Mouse (Mus musculus) midbrain, embryonic 14.5 days (tissue): ENCODE results near the gene Armc6. TPM values are rescaled to one million over a fixed set of nuclear protein-coding genes. Genes with fewer than 3 reads are reported as not detected.

ENCODE experiments used
- ATAC-seq: fragments of 200-750 bp; cut with Nextera tagmentation; 2 replicates; pipeline ENCODE4 v1.8.0; 2017; ENCODE audit warnings: moderate number of reproducible peaks, moderate library complexity; ENCODE audit not compliant: low FRiP score, low TSS enrichment
- DNase-seq: peaks from one replicate; pipeline ENCODE4 v3.0.0-alpha.2; 2015
- H3K27ac ChIP-seq: fragments of 300-500 bp; sonication (generic); replicated peaks from 2 replicates; pipeline ENCODE4 v1.5.1; 2014; ENCODE audit warnings: mild to moderate bottlenecking, low read depth, low read length, moderate library complexity
- H3K27me3 ChIP-seq: fragments of 300-500 bp; sonication (generic); 2 replicates; pipeline ENCODE4 v1.6.1; 2014; ENCODE audit warnings: low read length, control low read depth, mixed read lengths; ENCODE audit not compliant: control insufficient read depth, insufficient read depth
- H3K36me3 ChIP-seq: fragments of 300-500 bp; sonication (generic); 2 replicates; pipeline ENCODE4 v1.6.1; 2014; ENCODE audit warnings: low read length, control low read depth; ENCODE audit not compliant: control insufficient read depth, insufficient read depth
- H3K4me1 ChIP-seq: fragments of 300-500 bp; sonication (generic); 2 replicates; pipeline ENCODE4 v1.6.1; 2014; ENCODE audit warnings: mild to moderate bottlenecking, antibody characterized with exemption, low read length, control low read depth; ENCODE audit not compliant: control insufficient read depth, insufficient read depth
- H3K4me2 ChIP-seq: fragments of 300-500 bp; sonication (generic); 2 replicates; pipeline ENCODE4 v1.6.1; 2014; ENCODE audit warnings: mild to moderate bottlenecking, low read length, moderate library complexity
- H3K4me3 ChIP-seq: fragments of 300-500 bp; sonication (generic); replicated peaks from 2 replicates; pipeline ENCODE4 v1.5.1; 2014; ENCODE audit warnings: low read depth, low read length
- H3K9ac ChIP-seq: fragments of 300-500 bp; sonication (generic); replicated peaks from 2 replicates; pipeline ENCODE4 v1.6.1; 2014; ENCODE audit warnings: mild to moderate bottlenecking, low read length, moderate library complexity
- H3K9me3 ChIP-seq: fragments of 300-500 bp; sonication (generic); 2 replicates; pipeline ENCODE4 v1.6.1; 2016; ENCODE audit warnings: low read length, control low read depth, mixed read lengths; ENCODE audit not compliant: control insufficient read depth
- WGBS: fragments of 180-500 bp; shearing (Covaris S2); extraction: QIAGEN DNeasy Blood & Tissue Kit; methylation state at CpG from one replicate; pipeline ENCODE4 v1.1.7; 2014; 5-methylcytosine and 5-hydroxymethylcytosine counted together
- polyA plus RNA-seq: library from polyadenylated mRNA; unstranded; fragments of >200 nt; fragmentation: Nextera tagmentation; extraction: Ambion mirVana; gene quantifications from 2 replicates; pipeline ENCODE4 v1.2.1, GENCODE M21; 2014

Armc6 gene
- polyA plus RNA-seq, 1 experiment from 2014 or later: 82.5 TPM

- peak; percentile 19 for DNase-seq
- Histone ChIP-seq H3K27me3 (no peaks in the 10 kb centered on the region), H3K9ac (no peak overlapping the region), H3K4me2 (no peak overlapping the region), H3K36me3 (peaks cover 53% of the 10 kb centered on the region), H3K27ac (no peak overlapping the region), H3K9me3 (no peaks in the 10 kb centered on the region), H3K4me1 (no peaks in the 10 kb centered on the region), H3K4me3 (no peak overlapping the region)
- no peak for ATAC-seq
- WGBS: 98% methylated on average over 4 of the region's 4 CpGs
Observed at GRCm38 (mm10) chr8:70179082-70179481, 55.2 kb downstream of the Armc6 start.

GRCm38 (mm10) chr8:70178231-70178630, 56.0 kb downstream of the Armc6 start:
- Histone ChIP-seq H3K9me3 (no peaks in the 10 kb centered on the region), H3K4me3 (no peak overlapping the region), H3K27ac (no peak overlapping the region), H3K4me1 (no peaks in the 10 kb centered on the region), H3K9ac (no peak overlapping the region), H3K4me2 (no peak overlapping the region), H3K36me3 (peaks cover 47% of the 10 kb centered on the region), H3K27me3 (no peaks in the 10 kb centered on the region)
- no peak for ATAC-seq
- no peak for DNase-seq
- 88% methylated on average over 2 of the region's 2 CpGs for WGBS

DNA sequence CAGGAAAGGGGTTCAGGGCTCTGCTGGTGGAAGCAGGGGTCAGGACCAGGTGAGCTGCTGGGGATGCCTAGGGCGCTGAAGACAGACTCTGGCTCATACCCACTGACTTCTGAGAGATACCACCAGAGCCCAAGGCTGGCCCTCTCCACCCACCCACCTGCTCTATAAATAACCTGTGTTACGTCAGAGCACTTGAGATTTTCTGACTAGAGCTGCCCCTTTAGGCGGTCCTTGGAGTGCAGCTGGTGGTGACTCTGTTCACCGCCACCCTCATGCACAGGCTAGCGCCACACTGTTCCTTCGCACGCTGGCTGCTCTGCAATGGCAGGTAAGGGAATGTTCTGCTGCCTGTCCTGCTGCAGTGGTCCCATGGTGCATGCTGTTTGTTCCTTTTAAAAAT, 60.2 kb downstream of the Armc6 start:
- no peak overlapping the region for H3K4me3 ChIP-seq
- H3K9ac ChIP-seq: no peak overlapping the region
- 92% methylated on average over 7 of the region's 7 CpGs for WGBS
- no peak overlapping the region for H3K27ac ChIP-seq
- peaks cover 8% of the 10 kb centered on the region; the same call in 1 of the 2 replicates for H3K4me1 ChIP-seq
- H3K9me3 ChIP-seq: no peaks in the 10 kb centered on the region
- peaks cover 21% of the 10 kb centered on the region for H3K36me3 ChIP-seq
- DNase-seq (no peak), ATAC-seq (no peak)
- no peak overlapping the region for H3K4me2 ChIP-seq
- H3K27me3 ChIP-seq: no peaks in the 10 kb centered on the region

- no peak overlapping the region for H3K9ac ChIP-seq
- no peaks in the 10 kb centered on the region for H3K27me3 ChIP-seq
- H3K9me3 ChIP-seq: no peaks in the 10 kb centered on the region
- peaks cover 8% of the 10 kb centered on the region; the same call in 1 of the 2 replicates for H3K4me1 ChIP-seq
- no peak overlapping the region for H3K4me3 ChIP-seq
- H3K36me3 ChIP-seq: peaks cover 14% of the 10 kb centered on the region
- WGBS: 90% methylated on average over 5 of the region's 5 CpGs
- H3K4me2 ChIP-seq: peak overlapping the region; percentile 64; the same call in 1 of the 2 replicates
- DNase-seq (no peak), ATAC-seq (no peak)
- H3K27ac ChIP-seq: no peak overlapping the region
Observed at GRCm38 (mm10) chr8:70173320-70173719, 60.9 kb downstream of the Armc6 start.

- peak within 1 kb of the TSS; percentile 78 for H3K9ac ChIP-seq
- DNase-seq: peak; percentile 95
- ATAC-seq: peak; percentile 93
- H3K4me2 ChIP-seq: peak within 1 kb of the TSS; percentile 64
- H3K27ac ChIP-seq: no peak within 1 kb of the TSS
- H3K27me3 ChIP-seq: no peaks in the 10 kb centered on the region
- H3K4me1 ChIP-seq: peaks cover 8% of the 10 kb centered on the region; the same call in 1 of the 2 replicates
- WGBS: 2% methylated on average over 27 of the region's 27 CpGs
- H3K36me3 ChIP-seq: peaks cover 6% of the 10 kb centered on the region
- H3K9me3 ChIP-seq: no peaks in the 10 kb centered on the region
- peak within 1 kb of the TSS; percentile 63 for H3K4me3 ChIP-seq
Observed at GRCm38 (mm10) chr8:70172043-70172681, 62.1 kb downstream of the Armc6 start, which contains the start of gene Tmem161a. Tmem161a (plus strand) TSS chr8:70172356.

GRCm38 (mm10) chr8:70171240-70171639, 63.0 kb downstream of the Armc6 start:
- no peak for DNase-seq
- H3K4me2 ChIP-seq: no peak overlapping the region

DNA sequence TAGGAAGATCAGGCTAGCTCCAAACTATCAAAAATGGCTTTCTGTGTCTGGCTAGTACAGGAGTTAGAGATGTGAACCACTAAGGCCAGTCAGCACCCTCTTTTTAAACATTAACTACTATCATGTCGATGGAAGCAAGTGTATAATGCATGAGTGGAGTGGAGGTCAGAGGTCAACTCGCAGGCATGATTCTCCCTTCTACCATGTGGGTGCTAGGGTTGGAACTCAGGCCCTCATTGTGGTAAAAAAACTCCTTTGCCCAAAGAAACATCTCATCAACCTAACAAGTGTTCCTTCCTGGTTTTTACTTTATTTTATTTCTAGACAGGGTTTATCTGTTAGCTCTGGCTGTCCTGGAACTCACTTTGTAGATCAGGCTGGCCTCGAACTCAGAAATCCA, 63.5 kb downstream of the Armc6 start:
- Histone ChIP-seq H3K27me3 (peaks cover 10% of the 10 kb centered on the region; the same call in 1 of the 2 replicates), H3K4me1 (peaks cover 11% of the 10 kb centered on the region; the same call in 1 of the 2 replicates), H3K36me3 (no peaks in the 10 kb centered on the region), H3K4me3 (no peak overlapping the region), H3K4me2 (no peak overlapping the region), H3K27ac (no peak overlapping the region), H3K9me3 (no peaks in the 10 kb centered on the region), H3K9ac (no peak overlapping the region)
- no peak for ATAC-seq
- WGBS: 74% methylated on average over 3 of the region's 3 CpGs
- no peak for DNase-seq

More at GRCm38 (mm10) chr8:70171240-70171639, 63.0 kb downstream of the Armc6 start:
- ATAC-seq: no peak
- peaks cover 6% of the 10 kb centered on the region; the same call in 1 of the 2 replicates for H3K27me3 ChIP-seq
- no peak overlapping the region for H3K4me3 ChIP-seq
- 91% methylated on average over 7 of the region's 7 CpGs for WGBS
- H3K9ac ChIP-seq: no peak overlapping the region
- no peak overlapping the region for H3K27ac ChIP-seq
- H3K4me1 ChIP-seq: peaks cover 11% of the 10 kb centered on the region; the same call in 1 of the 2 replicates
- no peaks in the 10 kb centered on the region for H3K9me3 ChIP-seq
- no peaks in the 10 kb centered on the region for H3K36me3 ChIP-seq
